Mouse (Mus musculus) pancreas, adult 10 weeks (tissue): ENCODE measurements around the gene Olfr805. TPM values are rescaled to one million over a fixed set of nuclear protein-coding genes. Genes with fewer than 3 reads are reported as not detected.

Source experiments
- polyA plus RNA-seq: library from polyadenylated mRNA; stranded (reverse); fragments of 350-450 nt; fragmentation: Illumina TruSeq; extraction: RNeasy Lipid Tissue Mini Kit (QIAGEN cat#74804); gene quantifications from one replicate; pipeline ENCODE4 v1.2.3, GENCODE M21; 2015; ENCODE audit warnings: low read depth, low replicate concordance; ENCODE audit not compliant: insufficient read depth

Gene Olfr805
- polyA plus RNA-seq = not detected

GRCm38 (mm10) chr10:129729275-129729674, at the start of gene Olfr805:
Olfr805 (minus strand) TSS chr10:129729375.

GRCm38 (mm10) chr10:129774338-129774737, 45.2 kb upstream of the Olfr805 start, which contains the start of gene Olfr809:
Olfr809 (plus strand) TSS chr10:129774638.

GRCm38 (mm10) chr10:129765182-129765581, 36.0 kb upstream of the Olfr805 start, which contains the start of gene Olfr808:
Olfr808 (plus strand) TSS chr10:129765482.

GRCm38 (mm10) chr10:129757693-129758092, 28.5 kb upstream of the Olfr805 start, which contains the start of gene Olfr807:
Olfr807 (minus strand) TSS chr10:129757793.

GRCm38 (mm10) chr10:129741821-129742220, 12.6 kb upstream of the Olfr805 start, which contains the start of gene Olfr806:
Olfr806 (minus strand) TSS chr10:129741921.

GRCm38 (mm10) chr10:129702910-129703309, 26.3 kb downstream of the Olfr805 start, which contains the start of gene Olfr804:
Olfr804 (plus strand) TSS chr10:129703210.

DNA sequence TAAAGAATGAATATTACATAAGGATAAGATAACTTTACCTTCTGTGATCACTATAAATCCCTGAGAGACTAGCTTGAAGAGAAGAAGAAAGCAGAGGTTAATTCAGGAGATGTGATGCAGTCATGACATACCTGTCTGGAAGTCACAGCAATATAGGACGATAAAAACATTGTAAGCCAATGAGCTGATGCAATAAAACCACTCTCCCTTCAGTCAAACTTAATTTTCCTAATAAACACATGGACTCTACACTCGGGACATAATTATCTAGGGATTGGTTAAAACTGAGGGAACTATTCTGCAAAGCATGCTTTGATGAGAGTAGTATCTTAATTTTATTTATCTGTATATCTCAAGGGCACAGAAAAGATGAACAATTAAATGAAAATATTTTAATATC, 35.0 kb downstream of the Olfr805 start, which contains the start of gene Olfr803:
TSS of gene Olfr803 (minus strand) at position 101 of the 400 bp plus-strand sequence.

GRCm38 (mm10) chr10:129688069-129688468, 41.1 kb downstream of the Olfr805 start, which contains the start of gene Olfr802:
Olfr802 (minus strand) TSS chr10:129688169.

DNA sequence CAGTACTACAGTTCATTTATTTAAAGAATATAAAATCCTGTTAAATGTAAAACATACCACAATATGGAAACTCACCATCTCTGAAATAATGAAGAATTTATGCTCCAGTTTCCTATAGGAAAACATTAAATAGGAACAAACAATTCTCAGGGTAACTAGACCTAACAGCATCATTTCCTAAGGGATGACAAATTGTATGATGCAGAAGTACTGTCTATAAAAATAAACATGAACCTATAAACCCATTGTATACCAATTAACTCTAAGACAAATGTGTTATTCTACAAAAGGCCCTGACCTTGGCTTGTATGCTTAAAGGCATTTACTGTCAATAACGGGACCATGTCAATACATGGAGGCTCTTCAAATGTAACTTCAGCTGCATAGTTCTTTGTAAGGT, 55.4 kb downstream of the Olfr805 start, which contains the start of gene Olfr801:
TSS of gene Olfr801 (minus strand) at position 101 of the 400 bp plus-strand sequence.

Other genes with a start within 250 kb of the Olfr805 start
- not detected for gene Olfr789, start 244.6 kb downstream of the Olfr805 start, polyA plus RNA-seq
- not detected for gene Olfr790, start 230.9 kb downstream of the Olfr805 start, polyA plus RNA-seq
- gene Olfr791, start 207.6 kb downstream of the Olfr805 start, polyA plus RNA-seq = not detected
- gene Olfr792, start 190.2 kb downstream of the Olfr805 start, polyA plus RNA-seq = not detected
- not detected for gene Olfr794, start 161.7 kb downstream of the Olfr805 start, polyA plus RNA-seq
- gene Olfr796, start 116.8 kb downstream of the Olfr805 start, polyA plus RNA-seq = not detected
- not detected for gene Olfr798, start 101.4 kb downstream of the Olfr805 start, polyA plus RNA-seq
- gene Olfr799, start 91.9 kb downstream of the Olfr805 start, polyA plus RNA-seq = not detected
- not detected for gene Olfr800, start 71.7 kb downstream of the Olfr805 start, polyA plus RNA-seq
- gene Olfr801, start 55.5 kb downstream of the Olfr805 start, polyA plus RNA-seq = not detected
- gene Olfr802, start 41.2 kb downstream of the Olfr805 start, polyA plus RNA-seq = not detected
- gene Olfr803, start 35.1 kb downstream of the Olfr805 start, polyA plus RNA-seq = not detected
- not detected for gene Olfr804, start 26.2 kb downstream of the Olfr805 start, polyA plus RNA-seq
- gene Olfr806, start 12.5 kb upstream of the Olfr805 start, polyA plus RNA-seq = not detected
- not detected for gene Olfr807, start 28.4 kb upstream of the Olfr805 start, polyA plus RNA-seq
- gene Olfr808, start 36.1 kb upstream of the Olfr805 start, polyA plus RNA-seq = not detected
- not detected for gene Olfr809, start 45.3 kb upstream of the Olfr805 start, polyA plus RNA-seq
- not detected for gene Olfr810, start 65.5 kb upstream of the Olfr805 start, polyA plus RNA-seq
- not detected for gene Olfr811, start 75.0 kb upstream of the Olfr805 start, polyA plus RNA-seq
- not detected for gene Olfr812, start 116.7 kb upstream of the Olfr805 start, polyA plus RNA-seq
- not detected for gene Olfr813, start 126.0 kb upstream of the Olfr805 start, polyA plus RNA-seq
- not detected for gene Olfr814, start 150.5 kb upstream of the Olfr805 start, polyA plus RNA-seq
- gene Olfr815, start 176.5 kb upstream of the Olfr805 start, polyA plus RNA-seq = not detected
- gene Olfr816, start 186.2 kb upstream of the Olfr805 start, polyA plus RNA-seq = not detected
- not detected for gene Olfr818, start 219.7 kb upstream of the Olfr805 start, polyA plus RNA-seq
- not detected for gene Olfr819, start 237.9 kb upstream of the Olfr805 start, polyA plus RNA-seq
- not detected for gene Olfr247, start 246.8 kb upstream of the Olfr805 start, polyA plus RNA-seq